Mouse (Mus musculus): ENCODE data around the gene Ildr2. TPM values are rescaled to one million over a fixed set of nuclear protein-coding genes. Genes with fewer than 3 reads are reported as not detected.

The Ildr2 gene
- total and polyA plus RNA-seq, 2 experiments from 2014 or later, result 6.4 to 38.1 TPM

DNA sequence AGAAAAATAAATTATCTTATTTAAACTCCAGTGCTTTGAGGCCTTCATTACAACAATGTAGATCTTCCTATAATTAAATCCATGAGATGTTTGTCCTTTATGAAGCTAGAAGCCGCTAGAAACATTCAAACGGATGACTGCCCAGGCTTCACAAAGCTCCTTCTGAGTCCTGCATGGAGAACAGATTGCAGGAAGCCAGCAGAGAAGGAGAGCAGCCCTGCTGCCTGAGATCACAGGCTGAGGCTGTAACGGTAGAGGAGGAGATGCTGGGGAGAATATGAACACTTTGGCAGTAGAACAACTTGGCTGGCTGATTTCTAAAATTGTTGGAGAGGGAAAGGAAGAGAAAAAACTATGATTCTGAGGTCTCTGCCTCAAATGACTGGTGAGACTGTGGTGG lies 76.8 kb downstream of the Ildr2 start:
- no peak overlapping the region for H3K9ac ChIP-seq
- DNase-seq (peak; percentile 58), ATAC-seq (peak; percentile 67)

DNA sequence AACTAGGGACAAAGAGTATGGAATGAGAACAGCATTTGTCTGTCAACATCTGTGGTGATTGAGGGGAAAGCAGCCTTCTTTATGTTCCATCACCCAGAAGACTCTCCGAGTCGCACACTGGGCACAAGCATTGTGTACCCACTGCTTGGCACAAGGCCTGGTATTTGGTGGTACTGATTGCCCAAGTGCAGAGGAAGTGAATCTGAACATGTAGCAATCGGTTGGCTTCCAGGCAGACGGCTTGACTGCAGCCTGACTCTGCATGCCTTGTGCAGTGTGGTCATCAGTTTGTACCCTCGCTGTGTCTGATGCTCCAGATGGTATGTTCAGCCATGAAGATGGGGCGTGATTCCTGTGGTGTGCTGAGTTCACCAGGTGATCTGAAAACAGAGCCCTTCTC lies 85.2 kb downstream of the Ildr2 start:
- ATAC-seq, result no peak
- H3K9me3 ChIP-seq (ENCODE audit: low read length), result no peaks in the 10 kb centered on the region
- no peaks in the 10 kb centered on the region for H3K36me3 ChIP-seq (ENCODE audit: insufficient read depth)
- no peak overlapping the region for H3K27ac ChIP-seq (ENCODE audit: low read depth, low read length)
- no peak overlapping the region for H3K4me2 ChIP-seq (ENCODE audit: low read depth)
- DNase-seq, result no peak
- H3K4me3 ChIP-seq (ENCODE audit: low read depth, low read length), result no peak overlapping the region
- 0 out of 2 replicates have a peak, but pooled peaks cover under 1% of the 10 kb centered on the region for H3K4me1 ChIP-seq (ENCODE audit: insufficient read depth)
- 69% methylated on average over 6 of the region's 6 CpGs for WGBS
- TF ChIP-seq CTCF (IDR thresholded peaks at IDR 0.05; ENCODE audit: low read depth), result no peak
- no peaks in the 10 kb centered on the region for H3K27me3 ChIP-seq (ENCODE audit: insufficient read depth, low read length)
- H3K9ac ChIP-seq, result no peak overlapping the region

More for the DNA sequence above, 76.8 kb downstream of the Ildr2 start:
- peak overlapping the region; percentile 60 for H3K27ac ChIP-seq (ENCODE audit: low read depth, low read length)
- no peak overlapping the region for H3K4me3 ChIP-seq (ENCODE audit: low read depth, low read length)
- H3K36me3 ChIP-seq (ENCODE audit: insufficient read depth), result no peaks in the 10 kb centered on the region
- no peak for TF ChIP-seq CTCF (IDR thresholded peaks at IDR 0.05; ENCODE audit: low read depth)
- no peaks in the 10 kb centered on the region for H3K9me3 ChIP-seq (ENCODE audit: low read length)
- peaks cover 4% of the 10 kb centered on the region for H3K4me1 ChIP-seq (ENCODE audit: insufficient read depth)
- H3K4me2 ChIP-seq (ENCODE audit: low read depth), result no peak overlapping the region
- 27% methylated on average over 3 of the region's 3 CpGs for WGBS
- H3K27me3 ChIP-seq (ENCODE audit: insufficient read depth, low read length), result no peaks in the 10 kb centered on the region

DNA sequence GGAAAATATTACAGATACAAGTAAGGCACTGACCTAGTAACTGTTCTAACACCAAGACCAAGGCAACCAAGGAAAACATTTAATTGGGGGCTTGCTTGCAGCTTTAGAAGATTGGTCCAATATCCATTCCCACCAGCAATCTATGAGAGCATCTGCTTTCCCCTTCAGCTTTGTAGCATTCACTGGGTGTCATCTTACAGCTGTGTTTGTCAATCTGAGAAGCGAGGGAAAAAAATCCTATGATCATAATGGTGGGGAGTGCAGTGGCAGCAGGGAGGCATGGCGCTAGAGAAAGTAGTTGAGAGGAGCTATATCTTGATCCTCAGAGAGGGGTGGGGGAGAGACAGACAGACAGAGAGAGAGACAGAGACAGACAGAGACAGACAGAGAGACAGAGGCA lies 88.1 kb downstream of the Ildr2 start:
- no peak for ATAC-seq
- Histone ChIP-seq H3K27ac (ENCODE audit: low read depth, low read length) (no peak overlapping the region), H3K9me3 (ENCODE audit: low read length) (no peaks in the 10 kb centered on the region), H3K9ac (no peak overlapping the region), H3K36me3 (ENCODE audit: insufficient read depth) (no peaks in the 10 kb centered on the region), H3K27me3 (ENCODE audit: insufficient read depth, low read length) (no peaks in the 10 kb centered on the region), H3K4me1 (ENCODE audit: insufficient read depth) (0 out of 2 replicates have a peak, but pooled peaks cover 3% of the 10 kb centered on the region), H3K4me3 (ENCODE audit: low read depth, low read length) (no peak overlapping the region), H3K4me2 (ENCODE audit: low read depth) (no peak overlapping the region)
- 78% methylated on average over 2 of the region's 2 CpGs for WGBS
- TF ChIP-seq CTCF (IDR thresholded peaks at IDR 0.05; ENCODE audit: low read depth), result no peak
- no peak for DNase-seq

DNA sequence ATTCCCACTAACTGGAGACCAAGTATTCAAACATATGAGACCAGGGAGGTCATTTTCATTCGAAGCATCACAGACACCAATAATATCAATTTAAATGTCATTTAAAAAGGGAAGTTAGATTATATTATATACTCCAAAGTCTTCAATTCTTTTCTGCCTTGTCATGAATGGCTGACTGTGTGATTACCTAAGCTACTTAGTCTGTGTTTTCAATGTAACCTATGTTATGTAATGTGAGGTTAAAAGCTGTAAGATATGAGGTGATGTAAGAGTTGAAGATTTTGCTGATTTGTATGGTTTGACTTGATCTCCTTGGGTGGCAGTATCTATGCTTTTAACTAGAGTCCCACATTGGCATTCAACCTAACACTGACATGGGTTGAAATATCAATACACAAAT lies 88.6 kb downstream of the Ildr2 start:
- TF ChIP-seq CTCF (IDR thresholded peaks at IDR 0.05; ENCODE audit: low read depth), result no peak
- WGBS, result 91% methylated on average over 1 of the region's 1 CpGs
- no peak for DNase-seq

DNA sequence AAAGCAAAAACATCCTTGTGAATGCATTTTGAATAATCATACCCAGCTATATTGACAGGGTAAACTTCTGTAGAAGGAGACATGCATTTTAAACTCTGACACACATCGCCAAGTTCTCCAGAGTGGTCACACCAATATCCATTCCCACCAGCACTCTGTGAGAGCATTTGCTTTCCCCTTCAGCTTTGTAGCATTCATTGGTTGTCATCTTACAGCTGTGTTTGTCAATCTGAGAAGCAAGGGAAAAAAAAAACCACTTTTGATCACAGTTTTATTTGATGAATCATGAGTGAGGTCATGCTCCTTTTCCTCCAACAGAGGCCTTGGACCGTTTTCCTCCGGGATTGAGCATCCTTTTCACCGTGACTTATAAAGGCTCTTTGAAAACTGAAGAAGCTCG lies 89.6 kb downstream of the Ildr2 start:
- TF ChIP-seq CTCF (IDR thresholded peaks at IDR 0.05; ENCODE audit: low read depth), result no peak
- Histone ChIP-seq H3K9me3 (ENCODE audit: low read length) (no peaks in the 10 kb centered on the region), H3K4me3 (ENCODE audit: low read depth, low read length) (no peak overlapping the region), H3K4me2 (ENCODE audit: low read depth) (no peak overlapping the region), H3K9ac (no peak overlapping the region), H3K27me3 (ENCODE audit: insufficient read depth, low read length) (no peaks in the 10 kb centered on the region), H3K27ac (ENCODE audit: low read depth, low read length) (no peak overlapping the region), H3K4me1 (ENCODE audit: insufficient read depth) (0 out of 2 replicates have a peak, but pooled peaks cover 3% of the 10 kb centered on the region), H3K36me3 (ENCODE audit: insufficient read depth) (no peaks in the 10 kb centered on the region)
- DNase-seq, result no peak
- 36% methylated on average over 5 of the region's 5 CpGs for WGBS
- no peak for ATAC-seq

More for the DNA sequence above, 88.6 kb downstream of the Ildr2 start:
- 0 out of 2 replicates have a peak, but pooled peaks cover 3% of the 10 kb centered on the region for H3K4me1 ChIP-seq (ENCODE audit: insufficient read depth)
- no peak overlapping the region for H3K4me2 ChIP-seq (ENCODE audit: low read depth)
- H3K9me3 ChIP-seq (ENCODE audit: low read length), result no peaks in the 10 kb centered on the region
- no peak overlapping the region for H3K27ac ChIP-seq (ENCODE audit: low read depth, low read length)
- H3K36me3 ChIP-seq (ENCODE audit: insufficient read depth), result no peaks in the 10 kb centered on the region
- no peak overlapping the region for H3K4me3 ChIP-seq (ENCODE audit: low read depth, low read length)
- no peak for ATAC-seq
- H3K9ac ChIP-seq, result no peak overlapping the region
- no peaks in the 10 kb centered on the region for H3K27me3 ChIP-seq (ENCODE audit: insufficient read depth, low read length)

GRCm38 (mm10) chr1:166344300-166345077 lies 90.5 kb downstream of the Ildr2 start:
- Histone ChIP-seq H3K9ac (no peak overlapping the region), H3K4me2 (ENCODE audit: low read depth) (no peak overlapping the region), H3K27me3 (ENCODE audit: insufficient read depth, low read length) (no peaks in the 10 kb centered on the region), H3K9me3 (ENCODE audit: low read length) (no peaks in the 10 kb centered on the region), H3K36me3 (ENCODE audit: insufficient read depth) (no peaks in the 10 kb centered on the region), H3K4me3 (ENCODE audit: low read depth, low read length) (no peak overlapping the region), H3K27ac (ENCODE audit: low read depth, low read length) (no peak overlapping the region), H3K4me1 (ENCODE audit: insufficient read depth) (0 out of 2 replicates have a peak, but pooled peaks cover 3% of the 10 kb centered on the region)
- 26% methylated on average over 8 of the region's 8 CpGs for WGBS
- no peak for TF ChIP-seq CTCF (IDR thresholded peaks at IDR 0.05; ENCODE audit: low read depth)
- ATAC-seq (peak; percentile 85), DNase-seq (peak; percentile 65)

- no peaks in the 10 kb centered on the region for H3K27me3 ChIP-seq (ENCODE audit: insufficient read depth, low read length)
- no peak overlapping the region for H3K27ac ChIP-seq (ENCODE audit: low read depth, low read length)
- H3K4me2 ChIP-seq (ENCODE audit: low read depth), result no peak overlapping the region
- H3K4me1 ChIP-seq (ENCODE audit: insufficient read depth), result 0 out of 2 replicates have a peak, but pooled peaks cover 3% of the 10 kb centered on the region
- 97% methylated on average over 6 of the region's 6 CpGs for WGBS
- no peak for TF ChIP-seq CTCF (IDR thresholded peaks at IDR 0.05; ENCODE audit: low read depth)
- ATAC-seq (no peak), DNase-seq (no peak)
- no peaks in the 10 kb centered on the region for H3K36me3 ChIP-seq (ENCODE audit: insufficient read depth)
- H3K9me3 ChIP-seq (ENCODE audit: low read length), result no peaks in the 10 kb centered on the region
- H3K9ac ChIP-seq, result no peak overlapping the region
- H3K4me3 ChIP-seq (ENCODE audit: low read depth, low read length), result no peak overlapping the region
Measured at GRCm38 (mm10) chr1:166345602-166346001, 91.7 kb downstream of the Ildr2 start.
